Mouse (Mus musculus): ENCODE measurements around the gene Syne1. TPM values are rescaled to one million over a fixed set of nuclear protein-coding genes. Genes with fewer than 3 reads are reported as not detected.

Syne1 gene
- polyA plus RNA-seq, 1 experiment from 2014 or later = 19.6 TPM

- 89% methylated on average over 11 of the region's 11 CpGs for WGBS
Measured at GRCm38 (mm10) chr10:5323741-5324395, 227.4 kb downstream of the Syne1 start.

GRCm38 (mm10) chr10:5322562-5322961 is 228.7 kb downstream of the Syne1 start:
- Histone ChIP-seq H3K9ac (ENCODE audit: low read depth, low read length) (no peak overlapping the region), H3K27me3 (ENCODE audit: control insufficient read depth, insufficient read depth, low read depth, low read length) (no peaks in the 10 kb centered on the region), H3K4me1 (ENCODE audit: control insufficient read depth, insufficient read depth, low read length) (no peaks in the 10 kb centered on the region), H3K4me3 (ENCODE audit: low read depth, low read length) (no peak overlapping the region), H3K4me2 (ENCODE audit: low read length) (no peak overlapping the region), H3K27ac (ENCODE audit: low read length) (no peak overlapping the region), H3K9me3 (replicated peaks; ENCODE audit: control insufficient read depth, low read length, poor library complexity, severe bottlenecking) (no peaks in the 10 kb centered on the region), H3K36me3 (ENCODE audit: control insufficient read depth, insufficient read depth, low read length) (no peaks in the 10 kb centered on the region)
- 61% methylated on average over 7 of the region's 7 CpGs for WGBS
- no peak for ATAC-seq

More at GRCm38 (mm10) chr10:5323741-5324395, 227.4 kb downstream of the Syne1 start:
- Histone ChIP-seq H3K9ac (ENCODE audit: low read depth, low read length) (no peak overlapping the region), H3K36me3 (ENCODE audit: control insufficient read depth, insufficient read depth, low read length) (no peaks in the 10 kb centered on the region), H3K27me3 (ENCODE audit: control insufficient read depth, insufficient read depth, low read depth, low read length) (no peaks in the 10 kb centered on the region), H3K4me3 (ENCODE audit: low read depth, low read length) (no peak overlapping the region), H3K4me1 (ENCODE audit: control insufficient read depth, insufficient read depth, low read length) (no peaks in the 10 kb centered on the region), H3K4me2 (ENCODE audit: low read length) (no peak overlapping the region), H3K9me3 (replicated peaks; ENCODE audit: control insufficient read depth, low read length, poor library complexity, severe bottlenecking) (no peaks in the 10 kb centered on the region), H3K27ac (ENCODE audit: low read length) (no peak overlapping the region)
- ATAC-seq = no peak

GRCm38 (mm10) chr10:5317602-5318001 is 233.7 kb downstream of the Syne1 start:
- H3K9me3 ChIP-seq (replicated peaks; ENCODE audit: control insufficient read depth, low read length, poor library complexity, severe bottlenecking) = no peaks in the 10 kb centered on the region
- H3K27ac ChIP-seq (ENCODE audit: low read length) = no peak overlapping the region
- H3K9ac ChIP-seq (ENCODE audit: low read depth, low read length) = no peak overlapping the region
- ATAC-seq = no peak
- H3K4me2 ChIP-seq (ENCODE audit: low read length) = no peak overlapping the region
- no peaks in the 10 kb centered on the region for H3K27me3 ChIP-seq (ENCODE audit: control insufficient read depth, insufficient read depth, low read depth, low read length)
- peaks cover 4% of the 10 kb centered on the region; the same call in 1 of the 2 replicates for H3K36me3 ChIP-seq (ENCODE audit: control insufficient read depth, insufficient read depth, low read length)
- H3K4me3 ChIP-seq (ENCODE audit: low read depth, low read length) = no peak overlapping the region
- 30% methylated on average over 6 of the region's 6 CpGs for WGBS
- H3K4me1 ChIP-seq (ENCODE audit: control insufficient read depth, insufficient read depth, low read length) = no peaks in the 10 kb centered on the region

- Histone ChIP-seq H3K27ac (ENCODE audit: low read length) (no peak overlapping the region), H3K4me1 (ENCODE audit: control insufficient read depth, insufficient read depth, low read length) (peaks cover 6% of the 10 kb centered on the region), H3K27me3 (ENCODE audit: control insufficient read depth, insufficient read depth, low read depth, low read length) (no peaks in the 10 kb centered on the region), H3K9ac (ENCODE audit: low read depth, low read length) (no peak overlapping the region), H3K4me2 (ENCODE audit: low read length) (no peak overlapping the region), H3K36me3 (ENCODE audit: control insufficient read depth, insufficient read depth, low read length) (peaks cover 4% of the 10 kb centered on the region; the same call in 1 of the 2 replicates), H3K4me3 (ENCODE audit: low read depth, low read length) (no peak overlapping the region), H3K9me3 (replicated peaks; ENCODE audit: control insufficient read depth, low read length, poor library complexity, severe bottlenecking) (no peaks in the 10 kb centered on the region)
- WGBS = 70% methylated on average over 4 of the region's 4 CpGs
- no peak for ATAC-seq
Measured at GRCm38 (mm10) chr10:5312437-5312836, 238.8 kb downstream of the Syne1 start.

- Histone ChIP-seq H3K36me3 (ENCODE audit: control insufficient read depth, insufficient read depth, low read length) (no peaks in the 10 kb centered on the region), H3K27ac (ENCODE audit: low read length) (no peak overlapping the region; the same call in 1 of the 2 replicates), H3K4me2 (ENCODE audit: low read length) (no peak overlapping the region), H3K4me3 (ENCODE audit: low read depth, low read length) (no peak overlapping the region), H3K9ac (ENCODE audit: low read depth, low read length) (no peak overlapping the region), H3K27me3 (ENCODE audit: control insufficient read depth, insufficient read depth, low read depth, low read length) (no peaks in the 10 kb centered on the region), H3K9me3 (replicated peaks; ENCODE audit: control insufficient read depth, low read length, poor library complexity, severe bottlenecking) (no peaks in the 10 kb centered on the region), H3K4me1 (ENCODE audit: control insufficient read depth, insufficient read depth, low read length) (peaks cover 6% of the 10 kb centered on the region)
- WGBS = 10% methylated on average over 4 of the region's 4 CpGs
- peak; percentile 72 for ATAC-seq
Measured at GRCm38 (mm10) chr10:5309961-5310713, 241.1 kb downstream of the Syne1 start.

- Histone ChIP-seq H3K4me3 (ENCODE audit: low read depth, low read length) (no peak overlapping the region), H3K4me2 (ENCODE audit: low read length) (no peak overlapping the region), H3K27ac (ENCODE audit: low read length) (no peak overlapping the region), H3K36me3 (ENCODE audit: control insufficient read depth, insufficient read depth, low read length) (no peaks in the 10 kb centered on the region), H3K4me1 (ENCODE audit: control insufficient read depth, insufficient read depth, low read length) (peaks cover 6% of the 10 kb centered on the region), H3K27me3 (ENCODE audit: control insufficient read depth, insufficient read depth, low read depth, low read length) (no peaks in the 10 kb centered on the region), H3K9me3 (replicated peaks; ENCODE audit: control insufficient read depth, low read length, poor library complexity, severe bottlenecking) (no peaks in the 10 kb centered on the region), H3K9ac (ENCODE audit: low read depth, low read length) (no peak overlapping the region)
- 0 out of 2 replicates have a peak, but pooled peaks have one; percentile 30 for ATAC-seq
- 32% methylated on average over 10 of the region's 10 CpGs for WGBS
Measured at GRCm38 (mm10) chr10:5309398-5309797, 241.9 kb downstream of the Syne1 start.

- ATAC-seq = no peak
- Histone ChIP-seq H3K4me3 (ENCODE audit: low read depth, low read length) (no peak overlapping the region), H3K27ac (ENCODE audit: low read length) (no peak overlapping the region), H3K4me2 (ENCODE audit: low read length) (no peak overlapping the region), H3K27me3 (ENCODE audit: control insufficient read depth, insufficient read depth, low read depth, low read length) (no peaks in the 10 kb centered on the region), H3K36me3 (ENCODE audit: control insufficient read depth, insufficient read depth, low read length) (no peaks in the 10 kb centered on the region), H3K9ac (ENCODE audit: low read depth, low read length) (no peak overlapping the region), H3K9me3 (replicated peaks; ENCODE audit: control insufficient read depth, low read length, poor library complexity, severe bottlenecking) (no peaks in the 10 kb centered on the region), H3K4me1 (ENCODE audit: control insufficient read depth, insufficient read depth, low read length) (peaks cover 6% of the 10 kb centered on the region)
- 56% methylated on average over 6 of the region's 6 CpGs for WGBS
Measured at GRCm38 (mm10) chr10:5305555-5305954, 245.7 kb downstream of the Syne1 start.

- Histone ChIP-seq H3K4me3 (ENCODE audit: low read depth, low read length) (no peak overlapping the region), H3K4me2 (ENCODE audit: low read length) (no peak overlapping the region), H3K36me3 (ENCODE audit: control insufficient read depth, insufficient read depth, low read length) (0 out of 2 replicates have a peak, but pooled peaks cover 3% of the 10 kb centered on the region), H3K27me3 (ENCODE audit: control insufficient read depth, insufficient read depth, low read depth, low read length) (no peaks in the 10 kb centered on the region), H3K9ac (ENCODE audit: low read depth, low read length) (no peak overlapping the region), H3K4me1 (ENCODE audit: control insufficient read depth, insufficient read depth, low read length) (no peaks in the 10 kb centered on the region; the same call in 1 of the 2 replicates), H3K9me3 (replicated peaks; ENCODE audit: control insufficient read depth, low read length, poor library complexity, severe bottlenecking) (no peaks in the 10 kb centered on the region), H3K27ac (ENCODE audit: low read length) (no peak overlapping the region)
- 26% methylated on average over 7 of the region's 7 CpGs for WGBS
- ATAC-seq = no peak
Measured at GRCm38 (mm10) chr10:5295291-5295891, 255.9 kb downstream of the Syne1 start.

GRCm38 (mm10) chr10:5289575-5289909 is 261.7 kb downstream of the Syne1 start:
- Histone ChIP-seq H3K4me2 (ENCODE audit: low read length) (no peak overlapping the region), H3K4me1 (ENCODE audit: control insufficient read depth, insufficient read depth, low read length) (no peaks in the 10 kb centered on the region), H3K27ac (ENCODE audit: low read length) (no peak overlapping the region), H3K27me3 (ENCODE audit: control insufficient read depth, insufficient read depth, low read depth, low read length) (no peaks in the 10 kb centered on the region), H3K9me3 (replicated peaks; ENCODE audit: control insufficient read depth, low read length, poor library complexity, severe bottlenecking) (no peaks in the 10 kb centered on the region), H3K9ac (ENCODE audit: low read depth, low read length) (no peak overlapping the region), H3K4me3 (ENCODE audit: low read depth, low read length) (no peak overlapping the region), H3K36me3 (ENCODE audit: control insufficient read depth, insufficient read depth, low read length) (0 out of 2 replicates have a peak, but pooled peaks cover 3% of the 10 kb centered on the region)
- WGBS = 90% methylated on average over 5 of the region's 5 CpGs
- no peak for ATAC-seq
